Mouse (Mus musculus): Measurements from ENCODE around the gene Prkca.

DNA sequence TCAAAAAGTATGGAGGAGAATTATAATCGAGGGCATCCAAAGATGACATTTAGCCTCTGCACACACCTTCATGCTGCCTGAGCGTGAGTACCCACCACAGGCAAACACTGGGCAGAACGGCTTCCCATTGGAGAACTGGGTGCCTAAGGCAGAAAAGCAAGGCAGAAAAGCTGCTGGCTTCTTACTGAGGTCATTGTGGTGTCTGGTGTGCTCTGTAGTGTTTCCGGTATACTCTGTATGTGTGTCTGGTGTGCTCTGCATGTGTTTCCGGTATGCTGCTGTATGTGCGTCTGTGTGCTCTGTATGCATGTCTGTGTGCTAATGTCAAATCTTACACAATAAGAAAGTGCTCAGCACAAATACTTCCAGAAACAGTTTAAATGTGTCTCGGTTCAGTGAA, 127.7 kb downstream of the Prkca start:
- TF ChIP-seq CTCF (IDR thresholded peaks at IDR 0.05; ENCODE audit: low read depth), result no peak
- no peak for TF ChIP-seq EP300 (IDR thresholded peaks at IDR 0.05; ENCODE audit: low read depth)
